Mouse (Mus musculus): ENCODE measurements around the gene Tceal3. TPM values are rescaled to one million over a fixed set of nuclear protein-coding genes. Genes with fewer than 3 reads are reported as not detected.
A peak's percentile ranks its signal among the peaks of the same experiment; 100 is the strongest.
"Not testable (repeated sequence)": the region's sequence is repeated elsewhere in the genome, so short reads cannot be mapped to it uniquely, and the experiment has no call there.

Tceal3 gene
- polyA plus RNA-seq, 1 experiment: 4.2 TPM

DNA sequence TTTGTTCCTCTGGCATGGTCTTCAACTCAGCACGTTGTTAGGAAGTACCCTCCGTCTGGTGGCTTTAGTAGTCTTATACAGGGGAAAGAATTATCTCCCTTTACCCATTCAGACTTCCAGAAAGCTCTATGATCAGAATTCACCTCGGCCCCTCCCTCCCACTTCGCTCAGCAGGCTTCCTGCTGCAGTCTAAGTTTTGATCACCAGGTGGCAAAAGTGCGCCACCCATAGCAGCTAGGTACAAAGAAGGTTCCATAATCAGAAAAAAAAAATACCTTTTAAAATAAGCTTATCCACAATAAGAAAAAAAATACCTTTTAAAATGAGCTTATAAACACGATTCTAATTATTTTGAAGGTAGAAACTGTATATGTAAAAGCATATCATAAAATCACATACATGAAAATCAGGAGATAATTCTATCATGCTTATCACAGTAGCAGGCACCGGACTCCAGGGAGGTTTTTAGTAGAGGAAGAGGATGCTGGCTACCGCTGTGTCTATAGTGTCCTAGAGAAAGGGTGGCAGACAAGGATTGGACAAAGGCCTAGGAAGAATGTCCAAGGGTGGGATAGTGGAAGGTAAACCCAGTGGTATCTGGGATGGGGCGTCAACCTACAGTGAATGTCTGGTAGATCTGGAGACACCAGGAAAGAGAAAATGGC is 34.4 kb downstream of the Tceal3 start:
- no peak overlapping the region for H3K4me3 ChIP-seq
- TF ChIP-seq TCF3 (IDR thresholded peaks at IDR 0.05; ENCODE audit: insufficient read length, low read depth): no peak
- TF ChIP-seq POLR2A (IDR thresholded peaks at IDR 0.05; ENCODE audit: insufficient read length, low read depth): no peak
- TF ChIP-seq POLR2AphosphoS2 (IDR thresholded peaks at IDR 0.05; ENCODE audit: insufficient read length, low read depth): no peak
- no peak for TF ChIP-seq MAX (IDR thresholded peaks at IDR 0.05; ENCODE audit: low read depth)
- TF ChIP-seq MYOD1 (IDR thresholded peaks at IDR 0.05; ENCODE audit: control insufficient read depth in 1 of 3, insufficient read length in 2 of 3, low read depth in 2 of 3): no peak
- TF ChIP-seq REST (IDR thresholded peaks at IDR 0.05; ENCODE audit: insufficient read depth, insufficient read length): no peak
- TF ChIP-seq SRF (IDR thresholded peaks at IDR 0.05; ENCODE audit: control insufficient read depth, insufficient read length, low read depth): no peak
- no peak for TF ChIP-seq E2F4 (IDR thresholded peaks at IDR 0.05; ENCODE audit: insufficient read depth)
- TF ChIP-seq USF1 (IDR thresholded peaks at IDR 0.05; ENCODE audit: low read depth): no peak
- TF ChIP-seq CEBPB (IDR thresholded peaks at IDR 0.05; ENCODE audit: insufficient read depth, poor library complexity, severe bottlenecking): no peak
- no peak for TF ChIP-seq MYOG (IDR thresholded peaks at IDR 0.05; ENCODE audit: control insufficient read depth in 1 of 3, insufficient read depth in 1 of 3, insufficient read length in 2 of 3, low read depth in 2 of 3)
- TF ChIP-seq TCF12 (IDR thresholded peaks at IDR 0.05; ENCODE audit: insufficient read depth, poor library complexity, severe bottlenecking): no peak
- peak overlapping the region; percentile 30 for H3K4me2 ChIP-seq (ENCODE audit: low read depth)
- no peaks in the 10 kb centered on the region for H3K36me3 ChIP-seq (ENCODE audit: control insufficient read depth, insufficient read depth)
- H3ac ChIP-seq (ENCODE audit: control insufficient read depth, insufficient read length): no peak overlapping the region
- no peaks in the 10 kb centered on the region for H3K27me3 ChIP-seq (ENCODE audit: control insufficient read depth, insufficient read depth, insufficient read length)
- no peaks in the 10 kb centered on the region for H3K79me2 ChIP-seq (ENCODE audit: control insufficient read depth, insufficient read depth)

- H3K4me3 ChIP-seq: no peak overlapping the region
- no peaks in the 10 kb centered on the region for H3K79me2 ChIP-seq (ENCODE audit: control insufficient read depth, insufficient read depth)
- TF ChIP-seq MAX (IDR thresholded peaks at IDR 0.05; ENCODE audit: low read depth) (no peak), REST (IDR thresholded peaks at IDR 0.05; ENCODE audit: insufficient read depth, insufficient read length) (no peak), POLR2A (IDR thresholded peaks at IDR 0.05; ENCODE audit: insufficient read length, low read depth) (no peak), CEBPB (IDR thresholded peaks at IDR 0.05; ENCODE audit: insufficient read depth, poor library complexity, severe bottlenecking) (no peak), TCF3 (IDR thresholded peaks at IDR 0.05; ENCODE audit: insufficient read length, low read depth) (no peak)
- H3K27me3 ChIP-seq (ENCODE audit: control insufficient read depth, insufficient read depth, insufficient read length): no peaks in the 10 kb centered on the region
- H3K36me3 ChIP-seq (ENCODE audit: control insufficient read depth, insufficient read depth): no peaks in the 10 kb centered on the region
- no peak overlapping the region for H3K4me2 ChIP-seq (ENCODE audit: low read depth)
- H3ac ChIP-seq (ENCODE audit: control insufficient read depth, insufficient read length): no peak overlapping the region
Observed at GRCm38 (mm10) chrX:136625959-136626358, 35.3 kb downstream of the Tceal3 start.

GRCm38 (mm10) chrX:136635116-136635515 is 44.5 kb downstream of the Tceal3 start:
- no peak overlapping the region for H3K4me2 ChIP-seq (ENCODE audit: low read depth)
- H3ac ChIP-seq (ENCODE audit: control insufficient read depth, insufficient read length): no peak overlapping the region
- TF ChIP-seq E2F4 (IDR thresholded peaks at IDR 0.05; ENCODE audit: insufficient read depth) (no peak), POLR2AphosphoS2 (IDR thresholded peaks at IDR 0.05; ENCODE audit: insufficient read length, low read depth) (no peak), MAX (IDR thresholded peaks at IDR 0.05; ENCODE audit: low read depth) (no peak), SRF (IDR thresholded peaks at IDR 0.05; ENCODE audit: control insufficient read depth, insufficient read length, low read depth) (no peak), POLR2A (IDR thresholded peaks at IDR 0.05; ENCODE audit: insufficient read length, low read depth) (no peak), USF1 (IDR thresholded peaks at IDR 0.05; ENCODE audit: low read depth) (no peak), MYOG (IDR thresholded peaks at IDR 0.05; ENCODE audit: control insufficient read depth in 1 of 3, insufficient read depth in 1 of 3, insufficient read length in 2 of 3, low read depth in 2 of 3) (no peak), REST (IDR thresholded peaks at IDR 0.05; ENCODE audit: insufficient read depth, insufficient read length) (no peak), TCF3 (IDR thresholded peaks at IDR 0.05; ENCODE audit: insufficient read length, low read depth) (no peak), TCF12 (IDR thresholded peaks at IDR 0.05; ENCODE audit: insufficient read depth, poor library complexity, severe bottlenecking) (no peak), MYOD1 (IDR thresholded peaks at IDR 0.05; ENCODE audit: control insufficient read depth in 1 of 3, insufficient read length in 2 of 3, low read depth in 2 of 3) (no peak), CEBPB (IDR thresholded peaks at IDR 0.05; ENCODE audit: insufficient read depth, poor library complexity, severe bottlenecking) (no peak)
- H3K36me3 ChIP-seq (ENCODE audit: control insufficient read depth, insufficient read depth): no peaks in the 10 kb centered on the region
- H3K4me3 ChIP-seq: no peak overlapping the region
- no peaks in the 10 kb centered on the region for H3K27me3 ChIP-seq (ENCODE audit: control insufficient read depth, insufficient read depth, insufficient read length)
- H3K79me2 ChIP-seq (ENCODE audit: control insufficient read depth, insufficient read depth): no peaks in the 10 kb centered on the region

DNA sequence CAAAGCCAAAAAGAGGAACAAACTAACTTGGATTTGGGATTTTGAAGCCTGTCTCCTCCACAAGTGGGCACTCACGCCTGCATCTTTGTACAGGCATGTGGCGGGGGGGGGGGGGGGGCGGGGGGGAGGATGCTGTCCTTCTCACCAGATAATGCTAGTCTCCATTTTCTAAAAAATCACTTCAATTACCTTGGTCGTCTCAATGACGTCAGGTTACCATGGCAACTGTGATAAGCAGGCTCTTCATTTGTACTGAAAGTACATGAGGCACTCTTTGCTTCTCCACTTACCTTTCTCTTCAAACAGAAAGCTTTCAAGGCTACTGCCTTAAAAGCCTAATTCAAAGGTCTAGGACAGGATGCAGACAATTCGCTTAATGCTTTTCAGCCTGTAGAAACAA is 49.1 kb downstream of the Tceal3 start:
- H3K27me3 ChIP-seq (ENCODE audit: control insufficient read depth, insufficient read depth, insufficient read length): no peaks in the 10 kb centered on the region
- H3K4me2 ChIP-seq (ENCODE audit: low read depth): peak overlapping the region; percentile 24
- H3ac ChIP-seq (ENCODE audit: control insufficient read depth, insufficient read length): no peak overlapping the region
- no peak overlapping the region for H3K4me3 ChIP-seq
- TF ChIP-seq MYOD1 (IDR thresholded peaks at IDR 0.05; ENCODE audit: control insufficient read depth in 1 of 3, insufficient read length in 2 of 3, low read depth in 2 of 3) (no peak), USF1 (IDR thresholded peaks at IDR 0.05; ENCODE audit: low read depth) (no peak), SRF (IDR thresholded peaks at IDR 0.05; ENCODE audit: control insufficient read depth, insufficient read length, low read depth) (no peak), POLR2AphosphoS2 (IDR thresholded peaks at IDR 0.05; ENCODE audit: insufficient read length, low read depth) (no peak), CEBPB (IDR thresholded peaks at IDR 0.05; ENCODE audit: insufficient read depth, poor library complexity, severe bottlenecking) (no peak), MYOG (IDR thresholded peaks at IDR 0.05; ENCODE audit: control insufficient read depth in 1 of 3, insufficient read depth in 1 of 3, insufficient read length in 2 of 3, low read depth in 2 of 3) (no peak), POLR2A (IDR thresholded peaks at IDR 0.05; ENCODE audit: insufficient read length, low read depth) (no peak), E2F4 (IDR thresholded peaks at IDR 0.05; ENCODE audit: insufficient read depth) (no peak), MAX (IDR thresholded peaks at IDR 0.05; ENCODE audit: low read depth) (no peak), TCF3 (IDR thresholded peaks at IDR 0.05; ENCODE audit: insufficient read length, low read depth) (no peak), REST (IDR thresholded peaks at IDR 0.05; ENCODE audit: insufficient read depth, insufficient read length) (no peak), TCF12 (IDR thresholded peaks at IDR 0.05; ENCODE audit: insufficient read depth, poor library complexity, severe bottlenecking) (no peak)
- no peaks in the 10 kb centered on the region for H3K79me2 ChIP-seq (ENCODE audit: control insufficient read depth, insufficient read depth)
- H3K36me3 ChIP-seq (ENCODE audit: control insufficient read depth, insufficient read depth): no peaks in the 10 kb centered on the region

DNA sequence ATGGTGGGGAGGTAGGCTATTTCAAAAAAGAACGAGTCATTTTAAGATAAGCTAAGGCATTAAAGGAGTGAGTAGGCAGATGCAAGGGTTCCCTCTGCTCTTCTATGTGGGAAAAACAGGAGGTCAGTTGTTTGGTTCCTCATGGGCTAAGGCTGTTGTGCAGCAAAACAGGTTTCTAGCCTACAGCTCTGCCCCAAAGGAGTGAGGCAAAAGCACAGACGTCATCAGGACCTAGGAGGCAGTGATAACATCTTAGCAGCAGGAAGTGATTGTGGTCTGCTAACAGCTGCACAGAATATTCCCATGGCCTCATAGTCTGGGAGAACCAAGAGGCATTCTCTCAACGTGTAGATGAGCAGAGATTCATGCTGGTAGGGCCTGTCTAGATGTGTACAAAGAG is 55.2 kb downstream of the Tceal3 start:
- H3K4me2 ChIP-seq (ENCODE audit: low read depth); H3ac ChIP-seq (ENCODE audit: control insufficient read depth, insufficient read length); H3K36me3 ChIP-seq (ENCODE audit: control insufficient read depth, insufficient read depth); H3K4me3 ChIP-seq; H3K27me3 ChIP-seq (ENCODE audit: control insufficient read depth, insufficient read depth, insufficient read length); H3K79me2 ChIP-seq (ENCODE audit: control insufficient read depth, insufficient read depth): not testable (repeated sequence)

All from myocyte (in vitro differentiated cells).